Mouse (Mus musculus) v-Abl transformed pro-B cells (cell line): ENCODE measurements around the gene Afg1l.

ENCODE experiments used
- in situ Hi-C, 2 experiments: fragments of 400-800 bp; cut with MboI; formaldehyde crosslinking; loops; one replicate each; pipeline ENCODE4 v1.15.1; 2025; ENCODE audit not compliant: unreplicated experiment in 2 of 2

Gene Afg1l

DNA sequence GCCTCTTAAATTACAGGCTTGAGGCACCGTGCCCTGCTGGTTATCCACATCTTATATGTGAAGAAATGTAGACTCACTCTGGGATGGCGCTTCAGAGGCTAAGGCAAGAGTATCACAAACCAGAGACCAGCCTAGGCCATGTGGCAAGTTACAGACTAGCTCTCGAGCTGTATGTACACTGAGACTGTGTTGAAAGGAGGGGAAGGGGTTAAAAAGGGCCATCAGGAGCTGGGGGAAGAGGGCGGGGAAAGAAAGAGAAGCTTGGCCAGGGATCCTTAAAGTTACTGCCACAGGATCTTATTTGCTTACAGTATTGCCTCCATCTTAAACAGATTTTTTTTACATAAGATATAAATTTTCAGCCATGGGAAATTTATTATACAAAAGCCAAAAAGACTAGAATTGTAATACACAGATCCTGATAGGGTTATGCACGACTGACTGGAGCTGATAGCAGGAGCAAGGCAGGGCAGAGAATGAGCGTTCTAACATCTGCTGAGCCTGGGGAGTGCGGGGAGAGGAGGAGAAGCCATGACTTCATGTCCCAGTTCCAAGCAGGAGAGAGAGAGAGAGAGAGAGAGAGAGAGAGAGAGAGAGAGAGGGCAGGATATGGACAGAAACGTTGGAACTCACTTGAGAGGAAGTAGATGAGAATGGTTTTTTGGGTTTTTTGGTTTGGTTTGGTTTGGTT, 10.4 kb upstream of the Afg1l start:
- in situ Hi-C loops: no loop called here

DNA sequence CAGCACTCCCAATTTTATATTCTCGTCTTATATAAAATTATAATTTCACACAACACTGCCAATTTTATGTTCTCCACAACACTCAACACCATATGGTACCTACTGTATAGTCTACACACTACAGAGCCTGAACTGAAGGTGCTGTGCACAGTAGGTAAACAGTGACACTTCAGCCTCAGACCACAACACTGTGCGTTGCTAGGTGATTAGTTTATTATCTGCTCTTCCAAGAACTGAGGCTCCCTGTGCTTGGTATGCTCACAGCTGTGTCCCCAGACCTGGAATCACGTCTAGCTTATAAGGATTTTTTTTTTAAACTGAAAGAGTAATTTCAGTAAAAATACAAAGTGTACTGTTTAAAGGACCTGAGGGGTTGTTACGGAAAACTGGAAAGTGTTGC, 2.4 kb upstream of the Afg1l start:
- in situ Hi-C loops: no loop called here

DNA sequence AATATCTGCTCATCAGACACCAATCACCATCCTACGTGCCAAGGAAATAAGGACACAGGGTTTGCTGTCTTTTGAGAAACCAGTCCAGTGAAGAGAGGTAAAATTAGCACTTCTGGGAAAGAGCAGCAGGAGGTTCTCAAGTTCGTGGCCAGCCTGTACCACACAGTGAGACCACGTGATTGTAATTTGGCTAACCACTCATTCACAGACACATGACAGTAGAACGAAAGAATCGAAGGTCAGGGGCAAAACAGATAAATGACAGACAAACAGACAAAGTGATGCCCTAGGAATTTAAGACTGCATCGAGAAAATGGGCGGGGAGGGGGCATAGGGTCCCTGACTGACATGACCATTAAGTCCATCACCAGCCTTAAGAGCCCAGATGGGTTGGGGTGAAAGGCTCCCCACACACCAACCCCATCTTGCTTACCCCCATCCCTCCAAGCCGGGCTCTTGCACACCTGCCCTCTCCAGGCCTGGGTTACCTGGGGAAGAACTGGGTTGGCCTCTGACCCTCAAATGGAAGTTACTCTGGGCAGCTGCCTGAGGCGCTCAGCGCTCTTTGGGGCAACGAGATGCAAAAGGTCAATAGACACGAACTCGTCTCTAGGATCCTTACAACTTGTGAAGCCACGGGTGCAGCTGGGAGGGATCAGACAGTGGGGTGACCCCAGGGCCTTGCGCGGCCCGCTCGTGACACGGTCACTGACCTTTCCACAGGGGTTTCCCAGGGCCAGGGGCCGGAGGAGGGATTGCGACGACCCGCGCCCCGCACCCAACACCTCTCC, 620 bp downstream of the Afg1l start:
- in situ Hi-C loops: no loop called here

DNA sequence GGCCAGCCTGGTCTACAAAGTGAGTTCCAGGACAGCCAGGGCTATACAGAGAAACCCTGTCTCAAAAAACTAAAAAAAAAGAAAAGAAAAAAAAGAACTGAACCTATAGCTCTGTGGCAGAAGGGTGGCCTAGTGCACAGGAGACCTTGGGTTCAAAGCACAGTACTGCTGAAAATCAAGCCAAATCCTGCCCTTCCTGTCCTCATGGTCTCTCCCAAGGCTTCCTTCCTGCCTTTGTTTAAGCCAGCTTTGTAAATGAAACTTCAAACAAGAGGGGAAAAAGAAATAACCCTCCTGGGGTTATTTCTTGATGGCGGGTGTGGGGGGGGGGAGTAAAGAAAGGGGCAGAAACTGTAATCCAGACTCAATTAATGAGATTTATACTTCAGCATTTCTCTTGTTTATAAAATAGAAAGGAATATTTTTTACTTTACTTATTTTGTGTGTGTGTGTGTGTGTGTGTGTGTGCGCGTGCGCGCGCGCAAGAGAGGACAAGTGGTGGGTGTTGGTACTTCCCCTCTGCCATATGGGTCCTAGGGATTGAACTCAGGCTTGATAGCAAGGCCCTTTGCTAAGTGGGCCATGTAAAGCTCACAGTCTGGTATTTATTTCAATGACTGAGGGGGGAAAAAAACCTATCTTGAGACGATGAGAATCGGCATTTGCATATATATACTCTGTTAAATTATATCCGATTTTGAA, 1.4 kb downstream of the Afg1l start:
- in situ Hi-C loops: no loop called here

DNA sequence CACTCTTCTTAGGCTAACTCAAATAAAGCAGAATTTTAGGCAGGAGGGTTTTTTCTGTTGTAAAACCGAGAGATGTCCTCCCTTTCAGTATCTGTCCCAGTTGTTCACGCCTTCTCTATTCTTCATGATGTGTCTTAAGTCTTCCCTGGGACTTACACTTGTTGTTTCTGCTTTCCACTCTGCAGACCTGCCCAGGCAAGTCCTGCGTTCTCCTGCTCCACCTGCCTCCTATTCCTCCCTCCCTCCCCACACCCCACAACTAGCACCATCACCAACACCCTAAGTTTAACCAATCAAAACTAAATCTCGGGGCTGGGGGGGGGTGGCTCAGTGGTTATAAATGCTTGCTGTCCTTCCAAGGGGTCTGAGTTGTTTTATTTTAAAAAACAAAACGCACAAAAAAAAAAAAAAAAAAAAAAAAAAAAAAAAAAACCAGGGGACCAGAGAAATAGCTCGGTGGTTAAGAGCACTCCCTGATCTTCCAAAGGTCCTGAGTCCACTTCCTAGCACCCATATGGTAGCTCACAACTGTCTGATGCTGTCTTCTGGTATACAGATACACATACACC, 3.3 kb downstream of the Afg1l start:
- in situ Hi-C loops: no loop called here

DNA sequence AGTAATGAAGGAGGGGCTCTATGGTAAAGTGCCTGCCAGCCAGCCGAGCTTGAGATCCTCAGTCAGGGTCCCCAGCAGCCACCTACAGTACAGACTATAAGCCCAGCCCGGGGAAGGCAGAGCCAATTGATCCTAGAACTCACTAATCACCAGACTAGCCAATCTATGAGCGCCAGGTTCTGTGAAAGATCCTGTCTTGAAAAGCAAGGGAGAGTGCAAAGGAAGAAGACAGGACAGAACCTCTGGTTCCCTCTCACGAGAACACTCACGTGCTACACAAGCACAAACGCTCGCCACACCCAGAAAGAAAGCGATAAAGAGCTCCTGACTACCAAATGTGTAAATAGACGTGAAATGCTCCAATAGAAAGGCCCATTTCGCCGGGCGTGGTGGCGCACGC, 13.6 kb downstream of the Afg1l start:
- in situ Hi-C loops: no loop called here

DNA sequence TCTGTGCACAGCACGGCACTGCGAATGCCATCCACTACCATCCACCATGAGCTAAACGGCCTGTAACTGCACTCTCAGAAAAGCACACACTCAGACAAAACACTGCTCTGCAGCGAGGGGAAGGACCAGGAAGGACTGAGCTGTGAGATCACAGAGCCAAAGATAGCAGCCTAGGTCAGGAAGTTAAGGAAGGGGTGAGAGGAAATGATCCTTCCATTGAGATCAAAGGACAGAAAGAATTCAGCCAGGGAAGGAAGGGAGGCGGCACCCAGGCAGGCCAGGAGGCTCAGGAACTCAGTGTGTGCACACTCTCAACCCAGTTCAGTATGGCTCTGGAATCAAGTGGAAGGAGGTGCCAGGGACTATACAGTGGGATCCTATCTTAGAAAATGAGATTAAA, 14.1 kb downstream of the Afg1l start:
- in situ Hi-C loops: no loop called here

DNA sequence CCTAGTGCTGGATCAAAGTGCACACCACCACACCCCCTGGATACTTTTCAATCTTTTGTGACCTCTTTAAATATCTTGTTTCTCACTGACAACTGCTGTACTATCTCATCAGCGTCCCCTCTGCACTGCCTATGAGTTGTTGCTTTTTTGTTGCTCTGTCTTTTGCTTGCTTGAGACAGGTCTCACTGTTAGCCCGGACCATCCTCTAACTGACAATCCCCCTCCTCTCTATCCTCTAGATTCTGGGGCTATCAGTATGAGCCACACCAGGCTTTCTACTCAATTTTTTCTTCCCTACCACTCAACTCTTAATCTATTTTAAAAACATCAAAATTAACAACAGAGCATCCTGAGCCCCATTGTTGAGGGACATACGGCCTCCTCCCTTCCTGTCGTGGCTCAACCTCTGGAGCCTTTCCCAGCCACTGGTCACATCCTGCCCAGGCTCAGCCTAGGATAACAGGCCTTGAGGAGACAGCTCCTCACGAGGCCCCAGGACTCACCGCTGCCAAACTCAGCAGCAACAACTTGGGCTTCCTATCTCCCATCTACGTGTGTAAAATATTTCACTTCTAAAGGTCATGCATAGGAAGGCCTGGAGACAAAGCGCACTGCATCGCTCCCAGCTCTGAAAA, 20.7 kb downstream of the Afg1l start:
- in situ Hi-C loops: no loop called here

DNA sequence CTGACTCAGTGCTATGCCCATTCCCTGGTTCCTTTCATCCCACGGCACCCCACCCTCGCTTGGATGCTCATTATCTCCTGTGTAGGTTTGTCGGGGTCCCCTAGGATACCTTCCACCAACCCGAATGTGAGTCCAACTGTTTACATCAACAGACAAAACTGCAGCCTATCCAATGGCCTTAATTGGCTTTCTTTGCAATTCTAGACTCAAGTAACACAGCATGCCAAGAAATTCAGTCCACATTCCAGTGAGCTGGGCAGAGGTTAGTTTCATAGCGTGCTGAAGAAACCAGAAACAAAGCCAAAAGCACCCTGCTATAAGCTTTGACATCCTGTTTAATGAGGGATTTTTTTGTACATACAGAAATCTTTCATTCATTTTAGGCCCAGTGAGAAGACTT, 22.4 kb downstream of the Afg1l start:
- in situ Hi-C loops: no loop called here

DNA sequence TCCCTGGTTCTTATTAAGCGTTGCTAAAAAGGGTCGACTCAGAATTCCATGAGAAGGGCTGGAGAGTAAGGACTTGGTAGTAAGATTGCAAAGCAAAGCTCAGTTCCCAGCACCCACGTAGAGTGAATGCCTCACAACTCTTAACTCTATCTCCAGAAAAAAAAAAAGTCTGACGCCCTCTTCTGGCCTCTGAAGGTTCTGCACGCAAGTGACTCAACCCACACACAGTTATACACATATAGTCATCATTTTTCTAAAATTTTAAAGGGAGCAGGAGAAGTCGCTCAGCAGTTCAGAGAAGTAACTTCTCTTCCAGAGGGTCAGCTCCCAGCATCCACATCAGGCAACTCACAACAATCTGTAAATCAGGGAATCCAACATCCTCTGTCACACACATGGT, 23.7 kb downstream of the Afg1l start:
- in situ Hi-C loops: no loop called here

DNA sequence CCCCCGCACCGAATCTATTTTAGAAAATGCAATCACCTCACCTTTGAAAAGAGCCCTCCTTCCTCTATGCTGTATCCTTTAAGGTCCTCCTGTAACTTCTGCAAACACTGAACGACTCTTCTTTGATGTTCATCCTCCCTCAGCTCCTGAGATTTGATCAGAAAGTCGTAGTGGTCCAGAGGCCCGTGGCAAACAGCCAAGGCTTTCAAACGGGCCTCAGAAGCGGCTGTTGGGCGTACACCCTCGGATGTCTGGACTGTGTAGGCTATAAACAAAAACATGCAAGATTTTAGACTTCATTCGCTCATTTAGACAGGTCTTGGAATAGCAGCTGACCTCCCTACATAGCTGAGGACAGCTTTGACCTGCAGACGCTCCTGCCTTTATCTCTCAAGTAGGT, 24.1 kb downstream of the Afg1l start:
- in situ Hi-C loops: no loop called here

DNA sequence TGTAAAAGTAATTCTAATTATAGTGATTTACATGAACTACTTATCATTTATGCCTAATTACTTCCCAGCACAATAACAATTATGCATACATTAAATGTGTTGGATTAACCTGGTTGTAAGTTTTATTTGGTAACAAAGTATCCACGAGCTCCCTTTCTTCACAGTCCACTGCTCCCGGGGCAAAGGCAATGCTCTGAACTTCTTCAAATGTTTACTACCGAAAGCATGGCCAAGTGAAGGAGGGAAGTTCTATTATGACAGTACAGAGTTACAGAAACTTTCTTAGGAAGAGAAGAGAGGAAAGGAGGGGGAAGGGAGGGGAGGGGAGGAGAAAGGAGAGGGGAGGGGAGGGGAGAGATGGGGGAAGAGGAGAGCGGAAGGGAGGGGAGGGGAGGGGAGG, 28.7 kb downstream of the Afg1l start:
- in situ Hi-C loops: no loop called here

DNA sequence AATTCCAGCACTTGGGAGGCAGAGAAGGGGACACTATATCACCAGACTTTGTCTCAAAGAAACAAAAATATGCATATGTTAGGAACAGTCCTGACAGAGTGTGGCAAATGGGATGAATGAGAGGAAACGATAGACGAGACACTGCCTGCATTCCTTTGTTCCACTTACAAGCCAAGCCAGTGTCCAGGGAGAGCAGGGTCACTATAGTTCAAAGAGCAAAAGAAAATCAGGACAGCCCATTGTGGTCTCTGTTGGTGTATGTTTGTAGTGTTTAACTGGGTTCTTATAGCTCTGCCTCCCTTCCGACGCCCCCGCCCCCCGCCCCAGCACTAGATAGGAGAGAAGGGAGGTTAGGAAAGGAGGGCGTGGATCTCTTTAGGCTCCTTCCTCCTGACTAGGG, 30.0 kb downstream of the Afg1l start:
- in situ Hi-C loops: no loop called here

DNA sequence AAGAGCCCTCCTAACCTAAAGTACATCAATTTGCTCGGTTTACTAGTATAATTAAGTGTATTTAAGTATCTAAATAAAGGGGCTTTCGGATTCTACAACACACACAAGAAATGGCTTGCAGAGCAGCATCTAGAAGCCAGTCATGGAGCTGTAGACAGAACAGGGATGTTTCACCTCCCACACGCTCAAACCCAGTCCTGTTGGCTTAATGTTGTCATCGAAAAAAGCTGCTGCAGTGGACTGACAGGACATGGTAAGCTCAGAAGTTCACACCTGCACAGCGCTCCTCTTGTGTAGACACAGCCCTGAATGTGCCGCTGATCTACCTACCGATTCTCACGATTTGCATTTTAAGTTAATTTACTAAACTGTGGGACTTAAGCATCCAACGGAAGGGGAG, 32.2 kb downstream of the Afg1l start:
- in situ Hi-C loops: no loop called here

DNA sequence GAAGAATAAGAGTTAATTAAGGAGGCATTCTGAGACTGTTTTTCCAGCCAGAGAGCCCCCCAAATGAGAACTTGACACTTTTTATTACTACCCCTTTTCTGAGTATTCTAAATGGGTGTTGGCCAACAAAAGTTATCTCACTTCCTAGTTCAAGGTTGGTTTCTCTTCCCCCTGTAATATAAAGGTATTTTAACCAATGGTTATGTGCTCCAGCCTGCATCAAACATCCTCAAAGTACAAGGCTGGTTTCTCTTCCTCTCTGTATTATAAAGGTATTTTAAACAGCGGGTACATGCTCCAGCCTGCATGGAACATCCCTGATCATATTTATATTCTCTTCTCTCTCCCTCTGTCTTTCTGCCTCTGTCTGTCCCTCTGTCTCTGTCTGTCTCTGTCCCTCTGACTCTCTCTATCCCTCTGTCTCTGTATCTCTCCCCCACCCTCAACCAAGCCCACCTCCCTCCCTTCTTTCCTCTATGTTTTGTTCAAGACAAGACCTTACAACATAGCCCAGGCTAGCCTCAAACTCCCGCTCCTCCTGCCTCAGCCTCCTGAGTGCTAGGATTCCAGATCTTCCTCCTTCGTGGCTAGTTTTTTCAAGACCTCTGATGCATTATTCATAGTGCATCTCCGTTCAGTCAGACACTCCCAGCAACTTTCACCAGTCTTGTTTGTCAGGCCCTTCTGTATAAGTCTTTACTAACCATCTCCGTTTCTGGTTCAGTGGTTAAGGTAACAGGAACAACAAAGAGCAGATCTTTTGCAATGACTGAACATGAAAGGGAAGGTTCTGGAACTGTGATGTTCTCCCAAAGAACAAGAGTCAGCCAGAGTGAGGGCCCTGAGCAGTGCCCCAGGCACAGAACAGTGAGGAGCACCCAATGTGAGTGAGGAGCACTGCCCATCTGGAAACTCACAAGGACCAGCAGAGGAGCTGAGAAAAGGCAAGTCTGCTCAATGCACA, 41.2 kb downstream of the Afg1l start:
- in situ Hi-C loops: no loop called here

DNA sequence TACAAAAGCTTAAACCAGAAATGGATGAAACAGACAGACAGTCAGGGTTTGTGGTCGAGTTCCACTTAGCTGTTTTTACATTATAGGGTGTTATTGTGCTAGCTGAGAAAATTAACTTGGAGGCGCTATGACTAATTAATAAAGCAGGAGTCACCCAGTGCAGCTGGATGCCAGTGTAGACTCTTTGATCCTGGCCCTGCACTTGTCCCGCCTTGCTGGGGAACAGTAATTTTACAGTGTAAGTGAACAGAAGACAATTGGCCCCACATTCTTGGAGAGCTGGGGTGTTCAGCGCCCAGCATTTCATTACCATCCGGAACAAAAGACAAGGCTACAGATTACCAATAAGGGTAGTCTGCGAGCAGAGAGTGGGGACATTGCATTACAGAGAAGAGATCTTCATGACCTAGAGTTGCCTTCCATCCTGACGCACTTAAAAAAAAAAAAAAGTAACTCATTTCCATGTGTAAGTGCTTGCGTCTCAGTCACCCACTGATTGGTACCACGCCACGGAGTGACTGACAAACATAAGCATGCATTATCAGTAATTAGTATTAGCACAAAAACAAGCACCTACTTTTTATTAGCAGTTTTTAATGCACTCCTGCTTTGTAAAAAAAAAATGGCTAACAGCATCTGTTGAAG, 60.7 kb downstream of the Afg1l start:
- in situ Hi-C loops: no loop called here

DNA sequence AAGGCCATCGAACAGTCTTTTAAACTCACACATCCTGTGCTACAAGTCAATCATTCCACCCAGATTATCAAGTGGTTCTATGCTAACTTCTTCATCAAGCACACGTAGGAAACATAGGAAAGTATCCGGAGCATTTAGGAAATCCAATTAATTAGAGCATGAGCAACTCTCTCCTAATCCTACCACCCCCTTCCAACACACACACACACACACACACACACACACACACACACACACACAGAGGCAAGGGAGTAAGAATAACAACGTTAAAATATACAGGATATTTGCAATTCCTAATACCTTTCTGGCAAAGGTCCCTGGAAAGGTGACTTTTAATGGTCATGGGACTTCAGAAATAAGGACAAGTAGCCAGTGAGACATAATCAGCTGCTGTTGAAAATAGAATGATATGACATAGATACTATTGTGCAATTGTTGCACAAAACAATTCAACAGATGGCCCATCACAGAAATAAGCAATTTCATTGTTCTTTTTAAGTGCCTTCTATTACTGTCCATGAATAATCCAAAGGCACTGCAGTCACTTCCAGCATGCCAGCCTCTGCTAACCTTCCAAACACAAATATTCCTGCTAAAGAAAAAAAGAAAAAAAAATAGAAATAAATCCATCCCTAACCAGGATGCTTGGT, 62.4 kb downstream of the Afg1l start:
- in situ Hi-C loops: no loop called here

DNA sequence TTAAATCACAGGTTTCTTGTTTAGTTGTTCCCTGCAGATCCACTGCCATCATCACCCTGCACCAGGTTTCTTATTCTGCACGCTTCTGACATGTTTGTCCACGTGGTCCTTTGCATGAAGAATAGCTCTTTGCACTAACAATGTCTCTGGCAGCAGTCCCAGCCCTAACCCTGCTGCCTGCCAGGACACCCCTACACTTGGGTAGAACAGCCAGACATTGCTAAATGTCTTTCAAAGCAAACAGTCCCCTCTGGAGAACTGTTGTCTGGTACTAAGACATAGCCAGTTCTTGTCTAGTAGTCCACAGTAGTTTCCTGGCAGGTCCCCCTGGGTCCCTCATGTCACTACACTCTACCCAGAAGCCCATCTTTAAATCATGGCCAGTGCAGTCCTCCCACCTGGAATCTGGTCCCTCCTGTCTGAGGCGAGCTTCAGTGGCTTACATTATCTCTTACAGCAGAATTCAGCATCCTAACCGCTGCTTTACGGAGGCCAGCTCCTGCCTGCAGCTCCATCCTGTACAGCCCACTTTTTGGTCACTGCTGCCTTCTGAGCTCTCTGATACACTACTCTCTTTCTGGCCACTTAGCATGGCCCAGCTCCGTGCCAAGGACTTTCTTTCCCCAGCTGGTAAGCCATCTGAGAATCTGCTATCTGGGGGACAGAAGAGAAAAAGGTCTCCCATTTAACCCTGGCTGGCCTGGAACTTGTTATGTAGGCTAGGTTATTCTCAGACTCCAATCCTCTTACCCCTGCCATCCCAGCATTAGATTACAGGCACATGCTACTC, 67.4 kb downstream of the Afg1l start:
- in situ Hi-C loops: no loop called here
